Mouse (Mus musculus) kidney, adult 2 months (tissue): ENCODE measurements around the gene Duox1. TPM values are rescaled to one million over a fixed set of nuclear protein-coding genes. Genes with fewer than 3 reads are reported as not detected.
A peak's percentile ranks its signal among the peaks of the same experiment; 100 is the strongest.
"Not testable (repeated sequence)": the region's sequence is repeated elsewhere in the genome, so short reads cannot be mapped to it uniquely, and the experiment has no call there.

Experiments used
- DNase-seq: peaks from one replicate; pipeline ENCODE4 v3.0.0; 2021
- H3K27ac ChIP-seq: fragments of 200-500 bp; 2 replicates; pipeline ENCODE4 v1.5.1; 2012; ENCODE audit warnings: low read depth, low read length, control low read depth, inconsistent platforms; ENCODE audit not compliant: insufficient read depth
- H3K27me3 ChIP-seq: fragments of 200-500 bp; replicated peaks from 2 replicates; pipeline ENCODE4 v1.6.1; 2012; ENCODE audit warnings: mild to moderate bottlenecking, moderate library complexity, low read length, inconsistent platforms; ENCODE audit not compliant: control insufficient read depth, insufficient read depth
- H3K36me3 ChIP-seq: fragments of 200-500 bp; 2 replicates; pipeline ENCODE4 v1.6.1; 2012; ENCODE audit warnings: mild to moderate bottlenecking, moderate library complexity, low read length, inconsistent platforms; ENCODE audit not compliant: control insufficient read depth, insufficient read depth
- H3K4me1 ChIP-seq: fragments of 200-500 bp; 2 replicates; pipeline ENCODE4 v1.6.1; 2011; ENCODE audit warnings: low read length; ENCODE audit not compliant: control insufficient read depth, insufficient read depth
- H3K4me3 ChIP-seq: fragments of 200-500 bp; 2 replicates; pipeline ENCODE4 v1.5.1; 2011; ENCODE audit warnings: mild to moderate bottlenecking, low read depth, low read length, control low read depth; ENCODE audit not compliant: insufficient read depth
- CTCF ChIP-seq: fragments of 200-500 bp; conservative IDR thresholded peaks from 2 replicates; pipeline ENCODE4 v1.5.1; 2011; ENCODE audit warnings: low read depth, mild to moderate bottlenecking, control low read depth, low read length, moderate library complexity, mixed read lengths; ENCODE audit not compliant: insufficient read depth, insufficient read length
- POLR2A ChIP-seq: fragments of 200-500 bp; IDR thresholded peaks from one replicate; pipeline ENCODE4 v1.6.1; 2011; ENCODE audit warnings: low read depth, low read length, control low read depth
- WGBS: fragments of 180-500 bp; shearing (Covaris S2); methylation state at CpG from one replicate; pipeline ENCODE4 v1.1.7; 2018; 5-methylcytosine and 5-hydroxymethylcytosine counted together
- polyA plus RNA-seq: library from polyadenylated mRNA; depleted of rRNA; stranded (reverse); fragments of >200 nt; gene quantifications from 2 replicates; pipeline ENCODE4 v1.2.3, GENCODE M21; 2012

The Duox1 gene
- polyA plus RNA-seq, 1 experiment, result 0.20 TPM

GRCm38 (mm10) chr2:122313536-122313935 lies 1.9 kb upstream of the Duox1 start, which contains the start of gene Duoxa1:
Gene Duoxa1, minus strand, starts transcription at chr2:122313730.
- H3K36me3 ChIP-seq, result no peaks in the 10 kb centered on the region
- H3K27ac ChIP-seq, result no peak within 1 kb of the TSS
- no peak within 1 kb of the TSS for H3K4me3 ChIP-seq
- no peak for TF ChIP-seq POLR2A
- no peak for TF ChIP-seq CTCF
- H3K27me3 ChIP-seq, result no peaks in the 10 kb centered on the region
- no peak for DNase-seq
- WGBS, result 6% methylated on average over 24 of the region's 24 CpGs
- H3K4me1 ChIP-seq, result peaks cover 4% of the 10 kb centered on the region; the same call in 1 of the 2 replicates

- Histone ChIP-seq H3K27ac (no peak overlapping the region), H3K4me3 (no peak overlapping the region), H3K36me3 (no peaks in the 10 kb centered on the region), H3K27me3 (no peaks in the 10 kb centered on the region), H3K4me1 (peaks cover 4% of the 10 kb centered on the region; the same call in 1 of the 2 replicates)
- no peak for DNase-seq
- TF ChIP-seq POLR2A, result no peak
- no peak for TF ChIP-seq CTCF
- 67% methylated on average over 4 of the region's 4 CpGs for WGBS
These were observed 1.9 kb downstream of the Duox1 start for GRCm38 (mm10) chr2:122317384-122317783.

- Histone ChIP-seq H3K36me3 (no peaks in the 10 kb centered on the region), H3K27ac (no peak overlapping the region), H3K4me3 (no peak overlapping the region), H3K4me1 (0 out of 2 replicates have a peak, but pooled peaks cover 2% of the 10 kb centered on the region), H3K27me3 (no peaks in the 10 kb centered on the region)
- 46% methylated on average over 3 of the region's 3 CpGs for WGBS
- peak; percentile 56 for DNase-seq
- no peak for TF ChIP-seq CTCF
- no peak for TF ChIP-seq POLR2A
These were observed 8.5 kb downstream of the Duox1 start for GRCm38 (mm10) chr2:122323960-122324359.

GRCm38 (mm10) chr2:122324586-122324985 lies 9.1 kb downstream of the Duox1 start:
- H3K27me3 ChIP-seq, result no peaks in the 10 kb centered on the region
- 45% methylated on average over 3 of the region's 3 CpGs for WGBS
- H3K4me3 ChIP-seq, result no peak overlapping the region
- H3K27ac ChIP-seq, result no peak overlapping the region
- TF ChIP-seq CTCF (no peak), POLR2A (no peak)
- H3K4me1 ChIP-seq, result 0 out of 2 replicates have a peak, but pooled peaks cover 2% of the 10 kb centered on the region
- H3K36me3 ChIP-seq, result no peaks in the 10 kb centered on the region
- DNase-seq, result peak; percentile 52

GRCm38 (mm10) chr2:122325361-122325760 lies 9.9 kb downstream of the Duox1 start:
- Histone ChIP-seq H3K4me1 (0 out of 2 replicates have a peak, but pooled peaks cover 2% of the 10 kb centered on the region), H3K27me3 (no peaks in the 10 kb centered on the region), H3K4me3 (no peak overlapping the region), H3K36me3 (no peaks in the 10 kb centered on the region), H3K27ac (no peak overlapping the region)
- no peak for TF ChIP-seq POLR2A
- TF ChIP-seq CTCF, result no peak
- 77% methylated on average over 2 of the region's 2 CpGs for whole genome bisulfite sequencing
- no peak for DNase-seq

GRCm38 (mm10) chr2:122327986-122328385 lies 12.5 kb downstream of the Duox1 start:
- Histone ChIP-seq H3K27me3 (no peaks in the 10 kb centered on the region), H3K4me3 (no peak overlapping the region), H3K4me1 (0 out of 2 replicates have a peak, but pooled peaks cover 2% of the 10 kb centered on the region), H3K27ac (no peak overlapping the region), H3K36me3 (no peaks in the 10 kb centered on the region)
- no peak for DNase-seq
- 59% methylated on average over 3 of the region's 3 CpGs for WGBS
- TF ChIP-seq POLR2A (no peak), CTCF (no peak)

- H3K36me3 ChIP-seq, H3K4me1 ChIP-seq, H3K27me3 ChIP-seq, H3K4me3 ChIP-seq, H3K27ac ChIP-seq, DNase-seq: not testable (repeated sequence)
- 87% methylated on average over 6 of the region's 6 CpGs for WGBS
These were observed 14.8 kb downstream of the Duox1 start for GRCm38 (mm10) chr2:122330317-122330716.

- Histone ChIP-seq H3K4me3 (no peak overlapping the region), H3K27me3 (no peaks in the 10 kb centered on the region), H3K4me1 (no peaks in the 10 kb centered on the region), H3K27ac (no peak overlapping the region), H3K36me3 (no peaks in the 10 kb centered on the region)
- TF ChIP-seq CTCF (no peak), POLR2A (no peak)
- no peak for DNase-seq
- WGBS, result 90% methylated on average over 3 of the region's 3 CpGs
These were observed 16.8 kb downstream of the Duox1 start for GRCm38 (mm10) chr2:122332222-122332621.
